Mouse (Mus musculus) kidney, adult 2 months (tissue): Measurements from ENCODE around the gene Llgl1. TPM values are rescaled to one million over a fixed set of nuclear protein-coding genes. Genes with fewer than 3 reads are reported as not detected.

Source experiments
- DNase-seq: peaks from one replicate; pipeline ENCODE4 v3.0.0; 2021
- H3K27ac ChIP-seq: fragments of 200-500 bp; 2 replicates; pipeline ENCODE4 v1.5.1; 2012; ENCODE audit warnings: low read depth, low read length, control low read depth, inconsistent platforms; ENCODE audit not compliant: insufficient read depth
- H3K27me3 ChIP-seq: fragments of 200-500 bp; replicated peaks from 2 replicates; pipeline ENCODE4 v1.6.1; 2012; ENCODE audit warnings: mild to moderate bottlenecking, moderate library complexity, low read length, inconsistent platforms; ENCODE audit not compliant: control insufficient read depth, insufficient read depth
- H3K36me3 ChIP-seq: fragments of 200-500 bp; 2 replicates; pipeline ENCODE4 v1.6.1; 2012; ENCODE audit warnings: mild to moderate bottlenecking, moderate library complexity, low read length, inconsistent platforms; ENCODE audit not compliant: control insufficient read depth, insufficient read depth
- H3K4me1 ChIP-seq: fragments of 200-500 bp; 2 replicates; pipeline ENCODE4 v1.6.1; 2011; ENCODE audit warnings: low read length; ENCODE audit not compliant: control insufficient read depth, insufficient read depth
- H3K4me3 ChIP-seq: fragments of 200-500 bp; 2 replicates; pipeline ENCODE4 v1.5.1; 2011; ENCODE audit warnings: mild to moderate bottlenecking, low read depth, low read length, control low read depth; ENCODE audit not compliant: insufficient read depth
- CTCF ChIP-seq: fragments of 200-500 bp; conservative IDR thresholded peaks from 2 replicates; pipeline ENCODE4 v1.5.1; 2011; ENCODE audit warnings: low read depth, mild to moderate bottlenecking, control low read depth, low read length, moderate library complexity, mixed read lengths; ENCODE audit not compliant: insufficient read depth, insufficient read length
- POLR2A ChIP-seq: fragments of 200-500 bp; IDR thresholded peaks from one replicate; pipeline ENCODE4 v1.6.1; 2011; ENCODE audit warnings: low read depth, low read length, control low read depth
- whole genome bisulfite sequencing: fragments of 180-500 bp; shearing (Covaris S2); methylation state at CpG from one replicate; pipeline ENCODE4 v1.1.7; 2018; 5-methylcytosine and 5-hydroxymethylcytosine counted together
- polyA plus RNA-seq: library from polyadenylated mRNA; depleted of rRNA; stranded (reverse); fragments of >200 nt; gene quantifications from 2 replicates; pipeline ENCODE4 v1.2.3, GENCODE M21; 2012

Llgl1 gene
- polyA plus RNA-seq, 1 experiment = 26.2 TPM

- Histone ChIP-seq H3K36me3 (no peaks in the 10 kb centered on the region), H3K27me3 (no peaks in the 10 kb centered on the region), H3K27ac (no peak overlapping the region), H3K4me3 (no peak overlapping the region), H3K4me1 (peaks cover 6% of the 10 kb centered on the region)
- no peak for TF ChIP-seq POLR2A
- no peak for TF ChIP-seq CTCF
- WGBS = 94% methylated on average over 19 of the region's 19 CpGs
- DNase-seq = no peak
These were observed 4.7 kb downstream of the Llgl1 start for GRCm38 (mm10) chr11:60704023-60704880.

DNA sequence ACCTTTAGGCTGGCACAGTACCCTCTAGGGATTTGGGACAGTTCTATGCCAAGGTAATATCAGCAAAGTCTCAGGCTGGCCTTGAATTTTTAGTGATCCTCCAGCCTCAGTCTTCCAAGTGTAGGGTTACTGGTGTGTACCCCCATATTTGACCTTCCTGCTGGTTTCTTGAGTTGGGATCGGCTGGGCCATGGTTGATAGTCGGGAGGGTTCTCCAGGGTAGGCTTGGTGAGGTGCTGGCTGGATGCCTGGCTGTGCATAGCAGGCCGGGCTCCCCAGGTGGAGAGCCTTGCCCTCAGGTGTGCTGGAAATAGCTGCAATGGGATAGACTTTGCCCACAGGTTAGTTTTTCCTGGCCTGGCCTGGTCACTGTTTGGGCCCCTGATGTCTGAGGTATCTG lies 5.7 kb downstream of the Llgl1 start:
- DNase-seq = no peak
- TF ChIP-seq CTCF (no peak), POLR2A (no peak)
- no peaks in the 10 kb centered on the region for H3K27me3 ChIP-seq
- H3K4me1 ChIP-seq = peaks cover 6% of the 10 kb centered on the region
- WGBS = 79% methylated on average over 3 of the region's 3 CpGs
- H3K36me3 ChIP-seq = no peaks in the 10 kb centered on the region
- no peak overlapping the region for H3K27ac ChIP-seq
- H3K4me3 ChIP-seq = no peak overlapping the region

DNA sequence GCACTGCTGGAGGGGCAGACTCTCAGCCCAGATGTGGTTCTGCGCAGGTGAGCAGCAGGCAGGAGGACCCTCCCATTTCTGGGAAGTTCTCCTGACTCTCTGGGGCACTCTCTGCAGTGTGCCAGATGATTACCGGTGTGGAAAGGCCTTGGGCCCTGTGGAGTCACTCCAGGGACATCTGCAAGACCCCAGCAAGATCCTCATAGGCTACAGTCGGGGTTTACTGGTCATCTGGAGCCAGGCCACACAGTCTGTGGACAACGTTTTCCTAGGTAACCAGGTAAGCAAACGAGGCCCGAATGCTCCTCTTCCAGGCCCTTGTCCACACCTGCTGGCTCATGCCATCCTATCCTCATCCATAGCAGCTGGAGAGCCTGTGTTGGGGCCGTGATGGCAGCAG lies 6.6 kb downstream of the Llgl1 start:
- 83% methylated on average over 7 of the region's 7 CpGs for WGBS
- no peak overlapping the region for H3K4me3 ChIP-seq
- no peak for DNase-seq
- H3K27ac ChIP-seq = no peak overlapping the region
- no peak for TF ChIP-seq POLR2A
- TF ChIP-seq CTCF = no peak
- peaks cover 6% of the 10 kb centered on the region for H3K4me1 ChIP-seq
- no peaks in the 10 kb centered on the region for H3K27me3 ChIP-seq
- H3K36me3 ChIP-seq = no peaks in the 10 kb centered on the region

DNA sequence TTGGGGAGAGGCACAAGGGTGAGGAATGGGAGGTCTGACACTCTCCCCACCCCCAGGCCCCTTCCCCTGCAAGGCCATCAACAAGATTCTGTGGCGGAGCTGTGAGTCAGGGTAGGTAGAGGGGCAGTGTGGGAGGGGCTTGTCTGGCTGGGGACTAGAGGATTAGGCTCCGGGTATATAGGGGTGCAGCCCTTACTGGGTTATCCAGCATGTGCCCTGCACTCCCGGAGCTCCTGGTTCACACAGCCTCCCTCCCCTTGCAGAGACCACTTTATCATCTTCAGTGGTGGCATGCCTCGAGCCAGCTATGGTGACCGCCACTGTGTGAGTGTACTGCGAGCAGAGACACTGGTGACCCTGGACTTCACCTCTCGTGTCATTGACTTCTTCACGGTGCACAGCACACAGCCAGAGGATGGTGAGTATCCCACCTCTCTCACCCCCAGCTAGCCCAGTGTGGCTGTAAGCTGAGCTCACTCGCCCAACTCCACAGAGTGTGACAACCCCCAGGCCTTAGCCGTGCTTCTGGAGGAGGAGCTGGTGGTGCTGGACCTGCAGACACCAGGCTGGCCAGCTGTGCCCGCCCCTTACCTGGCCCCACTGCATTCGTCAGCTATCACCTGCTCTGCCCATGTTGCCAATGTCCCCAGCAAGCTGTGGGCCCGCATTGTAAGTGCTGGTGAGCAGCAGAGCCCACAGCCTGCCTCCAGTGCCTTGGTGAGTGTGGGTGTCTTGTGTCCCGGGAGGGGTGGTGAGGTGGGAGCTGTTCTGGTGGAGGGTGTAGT lies 7.4 kb downstream of the Llgl1 start:
- no peaks in the 10 kb centered on the region for H3K27me3 ChIP-seq
- no peak for DNase-seq
- TF ChIP-seq POLR2A = no peak
- no peak for TF ChIP-seq CTCF
- H3K27ac ChIP-seq = peak overlapping the region; percentile 33
- H3K4me3 ChIP-seq = no peak overlapping the region
- WGBS = 72% methylated on average over 14 of the region's 14 CpGs
- H3K4me1 ChIP-seq = peaks cover 6% of the 10 kb centered on the region
- H3K36me3 ChIP-seq = no peaks in the 10 kb centered on the region

- Histone ChIP-seq H3K27ac (peak overlapping the region; percentile 58), H3K4me3 (no peak overlapping the region), H3K36me3 (no peaks in the 10 kb centered on the region), H3K27me3 (no peaks in the 10 kb centered on the region), H3K4me1 (peaks cover 6% of the 10 kb centered on the region)
- peak; percentile 96 for DNase-seq
- TF ChIP-seq CTCF (no peak), POLR2A (no peak)
- 24% methylated on average over 3 of the region's 3 CpGs for WGBS
These were observed 8.1 kb downstream of the Llgl1 start for GRCm38 (mm10) chr11:60707672-60708071.

DNA sequence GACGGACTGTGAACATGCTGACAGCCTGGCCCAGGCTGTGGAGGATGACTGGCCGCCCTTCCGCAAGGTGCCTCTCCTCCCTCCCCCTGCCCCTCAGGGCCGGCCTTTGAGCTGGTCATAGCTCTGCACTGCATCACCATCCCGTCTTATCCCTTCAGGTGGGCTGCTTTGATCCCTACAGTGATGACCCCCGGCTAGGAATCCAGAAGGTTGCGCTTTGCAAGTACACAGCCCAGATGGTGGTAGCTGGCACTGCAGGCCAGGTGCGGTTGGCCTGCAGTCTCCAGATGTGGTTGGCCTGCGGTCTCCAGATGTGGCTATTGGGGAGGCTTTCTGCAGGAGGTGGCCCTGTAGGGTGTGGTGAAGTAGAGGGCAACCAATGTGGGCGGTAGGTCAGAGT lies 9.1 kb downstream of the Llgl1 start:
- H3K36me3 ChIP-seq = no peaks in the 10 kb centered on the region
- no peak overlapping the region for H3K27ac ChIP-seq
- no peaks in the 10 kb centered on the region for H3K27me3 ChIP-seq
- DNase-seq = no peak
- H3K4me1 ChIP-seq = peaks cover 6% of the 10 kb centered on the region
- 93% methylated on average over 10 of the region's 10 CpGs for WGBS
- no peak for TF ChIP-seq CTCF
- TF ChIP-seq POLR2A = no peak
- H3K4me3 ChIP-seq = no peak overlapping the region
